Mouse (Mus musculus): ENCODE measurements around the gene Gm12166.

DNA sequence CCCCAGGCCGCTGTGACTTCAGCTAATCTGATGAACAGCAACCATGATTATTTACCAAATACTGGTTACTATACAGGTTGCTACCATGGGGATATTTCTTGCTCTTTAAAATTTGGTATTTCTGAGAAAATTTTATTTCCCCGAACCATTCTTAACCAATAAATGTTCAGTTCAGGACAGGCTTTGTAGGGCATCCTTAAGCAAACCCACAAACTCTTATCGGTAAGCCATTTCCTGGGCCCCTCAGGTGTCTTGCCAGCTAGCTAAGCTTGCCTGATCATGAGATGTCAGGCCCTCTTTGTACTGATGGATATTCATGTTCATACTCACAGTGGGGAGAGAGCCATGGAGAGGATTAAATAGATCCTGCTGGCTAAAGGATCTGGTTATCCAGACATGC, 34.3 kb upstream of the Gm12166 start:
- no peak for TF ChIP-seq CTCF (IDR thresholded peaks at IDR 0.05)
- TF ChIP-seq EP300 (IDR thresholded peaks at IDR 0.05) = no peak

Measured in lung, postnatal 0 days (tissue).